Mouse (Mus musculus) erythroblast, embryonic 14.5 days (primary cell): Measurements from ENCODE around the gene 4930469K13Rik. TPM values are rescaled to one million over a fixed set of nuclear protein-coding genes. Genes with fewer than 3 reads are reported as not detected.

Experiments
- H3K27me3 ChIP-seq: 2 replicates; pipeline ENCODE4 v1.6.1; 2012; ENCODE audit warnings: inconsistent platforms; ENCODE audit not compliant: control insufficient read depth
- H3K36me3 ChIP-seq: 2 replicates; pipeline ENCODE4 v1.6.1; 2012; ENCODE audit warnings: mild to moderate bottlenecking, inconsistent platforms; ENCODE audit not compliant: control insufficient read depth
- H3K4me1 ChIP-seq: 2 replicates; pipeline ENCODE4 v1.6.1; 2012; ENCODE audit warnings: inconsistent platforms; ENCODE audit not compliant: control insufficient read depth
- H3K4me3 ChIP-seq: replicated peaks from 2 replicates; pipeline ENCODE3; 2012; ENCODE audit warnings: moderate library complexity, mild to moderate bottlenecking, inconsistent platforms
- H3K9me3 ChIP-seq: 2 replicates; pipeline ENCODE4 v1.6.1; 2012; ENCODE audit warnings: low read length, inconsistent platforms, mixed read lengths; ENCODE audit not compliant: control insufficient read depth
- GATA1 ChIP-seq: IDR thresholded peaks from 2 replicates; pipeline ENCODE4 v1.6.1; 2012; ENCODE audit warnings: low read length, inconsistent platforms, mixed read lengths
- TAL1 ChIP-seq: IDR thresholded peaks from 3 replicates; pipeline ENCODE4 v1.6.1; 2012; ENCODE audit warnings: low read length, inconsistent platforms, mixed read lengths
- polyA plus RNA-seq: library from polyadenylated mRNA; stranded (reverse); fragments of >175 nt; gene quantifications from 2 replicates; pipeline ENCODE4 v1.2.3, GENCODE M21; 2012

Gene 4930469K13Rik
- polyA plus RNA-seq, 1 experiment: not detected

DNA sequence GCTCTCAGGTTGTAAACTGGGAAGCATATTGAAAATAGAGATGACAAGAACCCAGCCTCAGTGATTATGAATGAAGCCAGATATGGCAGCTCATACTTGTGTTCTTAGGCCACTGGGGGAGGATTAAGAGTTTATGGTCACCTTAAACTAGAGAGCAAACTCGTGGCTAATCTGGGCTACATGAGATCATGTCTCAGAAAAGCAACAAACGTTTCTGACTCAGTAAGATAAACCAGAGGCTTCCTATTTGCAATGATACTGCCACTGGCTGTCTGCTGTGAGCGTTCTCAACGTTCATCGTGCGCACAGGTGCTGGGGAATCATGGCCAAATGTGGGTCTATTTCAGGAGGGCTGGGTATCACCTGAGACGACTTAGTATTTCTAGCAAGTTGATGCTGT is 14.6 kb downstream of the 4930469K13Rik start:
- H3K4me3 ChIP-seq: no peak overlapping the region
- TF ChIP-seq GATA1 (no peak), TAL1 (no peak)
- H3K4me1 ChIP-seq: no peaks in the 10 kb centered on the region
- H3K9me3 ChIP-seq: no peaks in the 10 kb centered on the region
- no peaks in the 10 kb centered on the region for H3K27me3 ChIP-seq
- no peaks in the 10 kb centered on the region for H3K36me3 ChIP-seq

DNA sequence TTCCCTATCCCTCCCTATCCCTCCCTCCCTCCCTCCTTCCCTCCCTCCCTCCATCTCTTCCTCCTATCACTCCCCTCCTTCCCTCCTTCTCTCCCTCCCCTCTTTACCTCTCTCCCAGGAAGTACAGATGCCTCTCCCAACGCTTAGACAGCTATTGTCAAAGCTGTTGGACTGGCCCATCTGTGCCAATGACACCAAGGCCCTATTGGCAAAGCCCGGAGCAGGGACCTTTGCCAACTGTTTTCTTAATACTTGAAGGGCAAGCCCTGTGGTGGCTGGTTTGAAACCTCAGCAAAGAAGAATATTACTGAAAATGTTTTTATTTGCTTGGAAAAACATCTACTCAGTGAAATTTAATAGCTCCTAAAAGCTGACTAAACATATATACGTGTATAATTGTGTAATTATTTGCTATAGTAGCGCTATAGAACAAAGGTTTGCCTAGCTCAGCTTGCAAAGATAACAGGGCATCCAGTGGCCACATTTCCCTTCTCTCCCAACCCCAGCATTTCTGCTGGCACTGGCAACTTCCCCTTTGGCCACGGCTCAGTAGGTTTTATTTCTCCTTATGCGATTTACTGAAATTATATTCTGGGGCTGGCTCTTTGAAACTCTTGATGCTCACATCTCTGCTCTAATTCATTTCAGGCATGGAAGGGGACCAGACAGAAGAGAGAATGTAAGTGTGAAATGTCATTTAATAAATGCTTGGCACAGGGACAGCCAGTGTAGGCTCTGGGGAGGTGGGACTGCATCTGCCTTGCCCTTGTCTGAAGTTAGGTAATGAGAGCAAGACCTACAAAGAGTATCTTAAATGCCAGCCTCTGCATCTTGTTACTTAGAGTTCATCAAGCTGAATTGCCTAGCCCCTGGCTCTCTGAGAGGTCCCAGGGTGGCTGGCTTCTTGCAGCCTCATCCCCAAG is 18.6 kb downstream of the 4930469K13Rik start:
- Histone ChIP-seq H3K4me3 (no peak overlapping the region), H3K4me1 (no peaks in the 10 kb centered on the region)
- no peak for TF ChIP-seq GATA1
- no peak for TF ChIP-seq TAL1

DNA sequence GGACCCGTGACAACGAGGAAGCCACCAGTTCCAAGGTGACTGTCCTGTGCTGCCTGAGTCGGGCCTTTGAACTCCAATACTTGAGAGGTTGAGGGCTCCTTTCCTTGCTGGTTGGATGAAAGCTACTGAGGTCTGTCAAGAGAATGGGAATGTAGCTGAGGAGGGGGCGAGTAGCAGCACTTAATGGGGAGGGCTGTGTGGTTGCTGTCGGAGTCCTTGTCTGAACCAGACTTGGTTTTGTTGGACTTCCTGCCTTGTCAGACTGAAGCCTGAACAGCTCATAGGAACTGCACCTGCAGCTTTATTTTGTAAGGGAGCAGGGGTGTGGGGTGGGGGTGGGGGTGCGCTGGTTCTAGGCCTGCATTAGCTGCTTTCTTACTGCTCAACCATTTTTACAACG is 19.8 kb downstream of the 4930469K13Rik start:
- Histone ChIP-seq H3K36me3 (no peaks in the 10 kb centered on the region), H3K4me1 (no peaks in the 10 kb centered on the region), H3K9me3 (no peaks in the 10 kb centered on the region), H3K27me3 (no peaks in the 10 kb centered on the region), H3K4me3 (no peak overlapping the region)
- TF ChIP-seq GATA1 (no peak), TAL1 (no peak)

More for the DNA sequence above, 18.6 kb downstream of the 4930469K13Rik start:
- H3K36me3 ChIP-seq: no peaks in the 10 kb centered on the region
- H3K9me3 ChIP-seq: no peaks in the 10 kb centered on the region
- no peaks in the 10 kb centered on the region for H3K27me3 ChIP-seq

DNA sequence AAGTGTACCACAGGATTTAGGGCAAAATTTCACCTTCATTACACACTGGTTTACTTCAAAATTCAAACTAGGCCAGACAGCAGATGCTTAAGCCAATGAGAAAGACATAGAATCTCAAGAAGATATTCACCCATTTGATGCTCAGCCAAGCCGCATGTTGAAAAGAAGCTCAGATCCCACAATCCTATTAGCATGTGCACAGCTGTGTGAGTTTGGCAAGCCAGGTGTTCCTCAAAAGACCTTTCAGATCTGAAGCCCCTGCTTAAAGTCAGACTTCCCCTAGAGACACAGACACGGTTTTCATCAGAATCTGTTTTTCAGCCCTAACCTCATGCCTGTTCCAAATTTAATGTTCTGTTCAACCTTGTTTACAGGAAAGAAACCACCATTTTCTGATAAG is 20.5 kb downstream of the 4930469K13Rik start:
- no peak for TF ChIP-seq GATA1
- no peak for TF ChIP-seq TAL1
- Histone ChIP-seq H3K4me3 (no peak overlapping the region), H3K4me1 (no peaks in the 10 kb centered on the region), H3K27me3 (no peaks in the 10 kb centered on the region), H3K9me3 (no peaks in the 10 kb centered on the region), H3K36me3 (no peaks in the 10 kb centered on the region)

DNA sequence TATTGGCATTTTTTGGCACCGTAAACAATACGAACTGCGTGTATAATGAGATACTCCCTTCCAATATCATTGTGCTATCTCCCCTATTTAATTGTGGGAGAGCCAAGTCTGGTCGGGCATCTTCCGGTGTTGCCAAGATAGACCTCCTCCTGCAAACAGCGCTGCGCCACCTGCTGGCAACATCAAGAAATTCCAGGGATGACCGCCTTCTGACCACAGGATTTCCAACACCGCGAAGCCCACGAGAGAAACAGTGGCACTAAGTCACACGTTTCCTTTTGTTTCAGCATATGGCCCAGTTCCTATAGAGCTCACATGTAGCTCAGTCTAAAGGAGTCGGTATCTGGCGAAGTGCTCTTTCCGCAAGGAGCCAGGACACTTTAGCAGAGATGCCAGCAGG is 24.6 kb downstream of the 4930469K13Rik start:
- H3K4me3 ChIP-seq: no peak overlapping the region
- no peaks in the 10 kb centered on the region for H3K36me3 ChIP-seq
- H3K4me1 ChIP-seq: no peaks in the 10 kb centered on the region; the same call in 1 of the 2 replicates
- H3K9me3 ChIP-seq: no peaks in the 10 kb centered on the region
- TF ChIP-seq TAL1: no peak
- TF ChIP-seq GATA1: no peak
- H3K27me3 ChIP-seq: no peaks in the 10 kb centered on the region

DNA sequence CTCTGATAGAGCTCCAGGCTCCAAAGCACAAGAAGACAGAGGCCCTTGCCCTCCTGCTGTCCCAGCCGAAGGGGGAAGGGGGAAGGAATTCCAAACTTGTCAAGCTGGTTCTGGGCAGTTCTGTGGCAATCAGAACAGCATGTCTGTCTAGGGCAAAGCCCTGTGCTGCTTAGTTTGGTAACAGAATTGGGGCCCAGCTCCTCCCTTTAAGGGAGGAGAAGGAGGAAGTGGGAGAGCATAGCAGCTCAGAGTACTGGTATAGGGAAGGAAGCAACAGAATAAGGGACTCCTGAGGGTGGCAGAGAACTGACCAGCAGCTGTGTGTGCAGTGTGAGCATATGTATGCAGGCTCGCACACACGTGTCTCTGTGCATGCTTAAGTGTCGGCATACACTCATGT is 26.0 kb downstream of the 4930469K13Rik start:
- no peak for TF ChIP-seq TAL1
- no peak for TF ChIP-seq GATA1
- Histone ChIP-seq H3K4me1 (no peaks in the 10 kb centered on the region; the same call in 1 of the 2 replicates), H3K9me3 (no peaks in the 10 kb centered on the region), H3K36me3 (no peaks in the 10 kb centered on the region), H3K4me3 (no peak overlapping the region), H3K27me3 (no peaks in the 10 kb centered on the region)

DNA sequence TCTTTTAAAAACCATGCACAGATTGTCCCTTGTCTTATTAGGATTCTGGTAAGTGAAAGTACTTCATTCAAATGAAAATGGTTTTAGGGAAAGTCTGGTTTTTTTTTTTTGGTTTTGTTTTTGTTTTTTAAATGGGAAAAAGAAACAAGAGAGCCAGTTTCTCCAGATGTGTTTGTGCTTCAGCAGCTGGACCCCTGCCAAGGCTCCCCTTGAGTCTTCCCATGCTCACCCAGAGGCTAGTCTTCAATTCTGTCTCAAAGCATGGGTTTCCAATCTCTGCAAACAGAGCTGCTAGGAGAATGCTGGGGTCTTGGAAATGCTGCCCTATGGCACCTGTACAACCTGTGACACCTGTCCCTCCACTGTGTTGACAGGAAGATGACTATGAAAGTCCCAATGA is 27.8 kb downstream of the 4930469K13Rik start:
- no peaks in the 10 kb centered on the region; the same call in 1 of the 2 replicates for H3K4me1 ChIP-seq

DNA sequence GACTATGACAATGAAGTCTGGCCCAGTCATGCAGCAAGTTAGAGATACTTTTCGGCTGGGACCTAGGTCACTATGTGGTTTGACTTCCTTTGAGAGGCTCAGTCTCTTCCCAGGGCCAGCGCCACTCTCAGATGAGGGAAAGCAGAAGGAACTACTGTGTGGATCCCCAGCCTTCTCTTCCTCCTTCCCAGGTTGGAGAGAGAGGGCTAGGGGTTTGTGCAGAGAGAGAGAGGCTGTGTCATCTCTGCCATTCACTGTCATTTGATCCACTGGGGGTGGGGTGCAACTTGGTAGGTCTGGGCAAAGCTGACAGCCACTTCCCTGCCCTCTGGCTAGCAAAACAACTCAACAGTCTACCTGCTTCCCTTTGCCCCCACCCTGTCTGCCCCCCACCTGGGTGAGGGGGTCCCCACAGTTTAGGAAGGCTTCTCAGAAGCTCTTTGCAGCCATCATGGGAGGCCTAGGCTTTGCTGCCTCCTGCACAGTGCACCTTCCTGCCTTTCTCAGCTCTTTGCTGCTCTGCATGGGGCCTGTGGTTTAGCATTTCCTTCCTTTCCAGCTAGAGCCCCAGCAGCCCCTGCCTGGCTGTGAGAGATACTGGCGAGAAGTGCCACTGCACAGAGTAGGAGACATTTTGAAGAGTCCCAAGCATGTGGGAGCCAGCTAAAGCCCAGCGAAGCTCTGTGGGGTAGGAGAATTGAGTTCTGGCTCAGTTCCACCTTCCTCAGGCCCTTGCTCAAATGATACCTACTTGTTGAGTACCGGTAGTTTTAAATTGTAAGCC is 34.5 kb downstream of the 4930469K13Rik start:
- Histone ChIP-seq H3K4me3 (no peak overlapping the region), H3K9me3 (no peaks in the 10 kb centered on the region), H3K4me1 (peaks cover 8% of the 10 kb centered on the region), H3K27me3 (no peaks in the 10 kb centered on the region), H3K36me3 (no peaks in the 10 kb centered on the region)
- TF ChIP-seq GATA1 (no peak), TAL1 (no peak)

More for the DNA sequence above, 27.8 kb downstream of the 4930469K13Rik start:
- H3K4me3 ChIP-seq: no peak overlapping the region
- H3K9me3 ChIP-seq: no peaks in the 10 kb centered on the region
- TF ChIP-seq TAL1 (no peak), GATA1 (no peak)
- H3K36me3 ChIP-seq: no peaks in the 10 kb centered on the region
- no peaks in the 10 kb centered on the region for H3K27me3 ChIP-seq

DNA sequence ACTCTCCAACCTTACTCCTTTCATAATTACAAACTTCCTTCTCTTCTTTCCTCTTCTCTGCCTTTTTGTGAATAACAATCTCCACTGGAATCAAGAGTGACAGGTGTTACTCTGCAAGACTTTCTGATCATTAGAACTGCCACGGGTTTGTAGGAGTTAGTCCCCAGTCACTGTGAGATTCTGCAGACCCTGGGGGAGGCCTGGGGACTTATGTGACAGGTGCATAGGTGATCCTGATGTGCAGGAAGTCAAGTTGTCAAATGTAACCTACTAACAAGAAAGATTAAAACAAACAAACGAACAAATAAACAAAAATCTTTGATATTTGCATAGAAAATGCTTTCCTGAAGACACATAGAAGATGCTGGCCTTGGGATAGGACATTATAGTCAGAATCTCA is 35.1 kb downstream of the 4930469K13Rik start:
- peaks cover 10% of the 10 kb centered on the region for H3K4me1 ChIP-seq
- TF ChIP-seq GATA1: no peak
- no peak for TF ChIP-seq TAL1
- no peak overlapping the region for H3K4me3 ChIP-seq
- H3K27me3 ChIP-seq: no peaks in the 10 kb centered on the region
- no peaks in the 10 kb centered on the region for H3K36me3 ChIP-seq
- H3K9me3 ChIP-seq: no peaks in the 10 kb centered on the region
